Mouse (Mus musculus): ENCODE data around the gene Acbd6.

DNA sequence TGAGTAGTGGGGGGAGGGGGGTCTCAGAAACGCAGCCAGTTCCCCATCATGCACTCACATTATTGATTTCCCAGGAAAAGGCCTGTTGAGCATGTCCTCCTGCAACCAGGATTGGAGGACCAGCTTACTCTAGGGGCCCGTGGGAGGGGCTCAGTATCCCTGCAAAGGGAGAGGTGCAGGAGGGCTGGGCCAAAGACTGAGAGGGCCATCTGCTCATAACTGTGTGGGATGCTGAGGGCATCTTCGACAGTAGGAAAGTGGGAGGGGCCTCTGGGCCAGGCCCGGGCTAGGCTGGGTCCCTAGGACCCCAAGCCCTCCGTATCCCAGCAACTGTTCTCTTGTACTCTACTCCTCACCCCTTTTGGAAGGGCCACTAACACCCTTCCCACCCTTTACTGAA, 146.3 kb downstream of the Acbd6 start:
- TF ChIP-seq CTCF (IDR thresholded peaks at IDR 0.05; ENCODE audit: low read depth, low read length) (no peak), POLR2A (IDR thresholded peaks at IDR 0.05; ENCODE audit: borderline replicate concordance, low read depth, low read length) (no peak)
